Mouse (Mus musculus): ENCODE measurements at regions not wholly inside any gene's neighbourhood (a gene's known extent, or its start where the extent isn't known, plus 50 kb on each side); places are given as distances from the start of the nearest gene placed in this dataset.

DNA sequence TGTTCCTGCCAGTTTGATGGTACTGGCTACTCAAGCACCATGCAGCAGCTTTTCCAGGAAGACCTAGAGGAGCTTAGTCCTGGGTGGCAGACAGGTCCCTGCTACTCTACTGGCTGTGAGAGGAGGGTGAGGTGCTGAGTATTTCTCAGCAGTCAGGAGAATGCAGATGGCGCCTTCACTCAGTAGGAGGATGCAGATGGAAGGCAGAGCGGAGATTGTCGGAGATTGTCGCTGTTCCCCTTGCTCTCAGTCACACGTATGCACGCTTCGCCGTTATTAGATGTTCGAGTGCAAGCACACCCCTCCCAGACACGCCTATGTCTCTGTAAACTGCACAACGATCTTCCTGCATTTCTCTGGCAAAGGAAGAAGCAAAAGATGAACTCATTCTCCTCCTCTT lies 261.4 kb upstream of the Cnr1 start:
- ATAC-seq = no peak
- Histone ChIP-seq H3K27ac (no peak overlapping the region), H3K27me3 (no peaks in the 10 kb centered on the region), H3K9me3 (no peaks in the 10 kb centered on the region), H3K9ac (replicated peaks) (no peak overlapping the region), H3K4me2 (replicated peaks) (no peak overlapping the region), H3K4me3 (replicated peaks) (no peak overlapping the region), H3K36me3 (no peaks in the 10 kb centered on the region), H3K4me1 (replicated peaks) (peaks cover 19% of the 10 kb centered on the region)
- WGBS = 72% methylated on average over 11 of the region's 11 CpGs

DNA sequence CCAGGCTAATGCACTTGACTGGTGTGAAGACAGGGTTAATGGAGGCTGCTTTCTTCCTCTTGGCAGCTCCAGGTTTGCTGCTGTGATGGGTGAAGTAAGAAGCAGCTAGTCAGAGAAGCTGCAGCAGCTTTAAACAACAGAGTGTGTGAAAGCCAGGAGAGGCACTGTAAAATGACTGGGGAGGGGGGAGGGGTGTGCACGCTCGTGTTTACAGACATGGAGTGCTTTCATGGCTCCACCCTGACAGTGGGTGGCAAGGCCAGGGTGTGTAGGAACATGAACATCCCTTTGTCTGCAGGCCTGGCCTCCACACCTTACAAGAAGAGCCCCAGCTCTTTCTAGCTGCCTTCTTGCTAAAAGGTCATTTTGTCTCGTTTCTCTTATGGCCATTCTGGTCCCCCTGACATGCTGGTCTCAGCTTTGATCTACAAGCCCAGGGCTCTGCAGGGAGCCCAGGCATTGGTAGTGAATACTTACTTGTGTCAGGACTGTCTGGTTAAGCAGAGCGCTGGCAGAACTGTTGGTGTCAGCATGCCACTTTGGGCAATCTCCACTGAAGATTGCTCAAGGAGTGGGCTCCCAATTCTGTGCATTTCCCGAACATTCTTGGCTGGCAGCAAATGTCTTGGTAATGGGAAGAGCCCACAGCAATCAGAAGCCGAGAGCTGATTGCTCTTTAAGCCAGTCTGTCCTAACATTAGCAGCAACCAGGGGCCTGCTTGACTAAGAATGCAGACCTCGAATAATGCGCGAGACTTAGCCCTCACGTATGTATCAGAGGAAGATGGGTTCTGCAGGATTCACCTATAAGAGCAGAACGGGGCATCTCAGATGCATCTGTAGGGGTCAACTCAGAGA lies 260.5 kb upstream of the Cnr1 start:
- Histone ChIP-seq H3K36me3 (no peaks in the 10 kb centered on the region), H3K4me3 (replicated peaks) (no peak overlapping the region), H3K9ac (replicated peaks) (no peak overlapping the region), H3K27ac (peak overlapping the region; percentile 4; the same call in 1 of the 2 replicates), H3K4me1 (replicated peaks) (peaks cover 19% of the 10 kb centered on the region), H3K9me3 (no peaks in the 10 kb centered on the region), H3K27me3 (no peaks in the 10 kb centered on the region), H3K4me2 (replicated peaks) (no peak overlapping the region)
- WGBS = 49% methylated on average over 11 of the region's 11 CpGs
- ATAC-seq = peak; percentile 38; the same call in 1 of the 2 replicates

DNA sequence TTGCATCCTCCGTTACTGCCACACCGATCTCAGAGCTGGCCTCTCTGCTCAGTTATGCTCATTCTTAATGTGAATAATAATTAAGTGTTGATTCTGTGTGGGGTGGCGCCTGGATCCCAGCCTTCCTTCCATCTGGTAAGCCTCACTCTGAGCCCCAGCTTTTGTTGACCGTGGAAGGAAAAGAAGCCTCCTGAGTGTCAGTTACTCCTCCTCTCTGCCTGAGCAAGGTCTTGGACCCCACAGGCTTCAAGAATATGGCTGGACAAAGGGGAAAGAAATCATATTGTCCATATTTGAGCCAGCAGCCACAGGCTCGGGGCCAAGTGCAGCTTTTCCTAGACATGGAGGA lies 259.9 kb upstream of the Cnr1 start:
- no peak overlapping the region for H3K27ac ChIP-seq
- WGBS = 55% methylated on average over 5 of the region's 5 CpGs
- no peaks in the 10 kb centered on the region for H3K9me3 ChIP-seq
- no peaks in the 10 kb centered on the region for H3K27me3 ChIP-seq
- 0 out of 2 replicates have a peak, but pooled peaks have one; percentile 10 for ATAC-seq
- peaks cover 19% of the 10 kb centered on the region for H3K4me1 ChIP-seq (replicated peaks)
- H3K36me3 ChIP-seq = no peaks in the 10 kb centered on the region
- H3K4me3 ChIP-seq (replicated peaks) = no peak overlapping the region
- H3K9ac ChIP-seq (replicated peaks) = no peak overlapping the region
- no peak overlapping the region for H3K4me2 ChIP-seq (replicated peaks)

DNA sequence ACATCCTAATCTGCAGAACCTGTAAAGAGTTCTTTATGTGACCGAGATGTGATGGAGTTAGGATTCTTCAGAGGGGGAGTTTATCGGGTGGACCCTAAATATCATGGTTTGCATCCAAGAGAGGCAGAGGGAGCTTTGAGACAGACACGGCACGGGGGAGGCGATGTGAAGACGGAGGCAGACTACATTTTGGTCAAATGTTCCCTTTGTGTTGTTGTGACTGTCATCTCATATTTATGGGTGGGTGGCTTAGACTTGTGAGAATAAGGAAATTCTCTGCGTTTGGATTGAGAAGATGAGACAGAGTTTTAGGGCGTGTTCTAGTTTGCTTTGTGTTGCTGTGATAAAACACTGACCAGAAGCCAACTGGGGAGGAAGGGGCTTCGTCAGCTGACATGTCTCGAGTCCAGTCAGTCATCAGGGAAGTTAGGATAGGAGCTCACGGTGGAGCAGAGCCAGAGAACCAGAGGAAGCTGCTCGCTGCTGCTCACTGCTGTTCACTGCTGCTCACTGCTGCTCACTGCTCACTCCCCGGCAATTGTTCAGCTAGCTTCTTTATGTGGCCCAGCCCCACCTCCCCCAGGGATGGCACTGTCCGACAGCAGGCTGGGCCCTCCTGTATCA lies 259.0 kb upstream of the Cnr1 start:
- peaks cover 19% of the 10 kb centered on the region for H3K4me1 ChIP-seq (replicated peaks)
- H3K36me3 ChIP-seq = no peaks in the 10 kb centered on the region
- H3K27ac ChIP-seq = no peak overlapping the region
- H3K27me3 ChIP-seq = no peaks in the 10 kb centered on the region
- H3K9me3 ChIP-seq = no peaks in the 10 kb centered on the region
- no peak overlapping the region for H3K9ac ChIP-seq (replicated peaks)
- H3K4me2 ChIP-seq (replicated peaks) = no peak overlapping the region
- H3K4me3 ChIP-seq (replicated peaks) = no peak overlapping the region
- no peak for ATAC-seq
- WGBS = 71% methylated on average over 14 of the region's 14 CpGs

DNA sequence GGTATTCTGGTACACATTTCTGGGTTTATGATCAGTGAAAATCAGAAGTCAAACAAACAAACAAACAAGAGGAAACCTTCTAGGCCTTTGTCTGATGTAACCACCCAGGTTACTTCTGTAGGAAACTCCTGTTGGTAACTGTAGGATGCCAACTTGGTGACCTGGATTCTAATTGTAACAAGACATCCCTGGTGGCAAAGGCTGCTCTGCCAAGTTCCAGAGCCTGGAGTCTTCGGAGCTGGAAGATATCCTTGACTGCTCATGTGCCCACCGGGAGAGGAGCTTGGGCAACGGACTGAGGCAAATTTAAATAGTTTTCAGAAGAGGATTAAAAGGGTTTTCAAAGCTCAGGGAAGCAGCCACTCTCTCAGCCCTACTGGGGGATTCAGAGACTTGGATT lies 256.0 kb upstream of the Cnr1 start:
- no peaks in the 10 kb centered on the region for H3K9me3 ChIP-seq
- no peaks in the 10 kb centered on the region for H3K36me3 ChIP-seq
- no peak for ATAC-seq
- H3K27me3 ChIP-seq = no peaks in the 10 kb centered on the region
- no peak overlapping the region for H3K4me3 ChIP-seq (replicated peaks)
- no peak overlapping the region for H3K4me2 ChIP-seq (replicated peaks)
- H3K27ac ChIP-seq = no peak overlapping the region
- WGBS = 12% methylated on average over 3 of the region's 3 CpGs
- peaks cover 13% of the 10 kb centered on the region for H3K4me1 ChIP-seq (replicated peaks)
- H3K9ac ChIP-seq (replicated peaks) = no peak overlapping the region

DNA sequence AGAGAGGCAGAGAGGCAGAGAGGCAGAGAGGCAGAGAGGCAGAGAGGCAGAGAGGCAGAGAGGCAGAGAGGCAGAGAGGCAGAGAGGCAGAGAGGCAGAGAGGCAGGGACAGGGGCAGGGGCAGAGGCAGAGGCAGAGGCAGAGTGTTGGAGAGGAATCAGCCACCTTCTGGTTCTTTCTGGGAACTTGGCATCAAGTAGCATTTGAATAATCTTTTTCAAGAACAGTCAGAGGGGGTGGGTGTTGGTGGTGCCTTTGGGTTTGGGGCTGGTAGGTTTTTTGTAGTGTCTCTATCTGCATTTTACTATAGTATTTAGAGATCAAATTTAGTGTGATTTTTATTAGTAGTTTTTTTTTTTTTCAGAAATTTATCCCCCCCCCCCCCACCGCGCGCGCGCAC lies 249.3 kb upstream of the Cnr1 start:
- Histone ChIP-seq H3K27me3 (no peaks in the 10 kb centered on the region), H3K4me3 (replicated peaks) (no peak overlapping the region), H3K36me3 (no peaks in the 10 kb centered on the region), H3K9me3 (no peaks in the 10 kb centered on the region), H3K9ac (replicated peaks) (no peak overlapping the region), H3K4me1 (replicated peaks) (no peaks in the 10 kb centered on the region), H3K27ac (no peak overlapping the region), H3K4me2 (replicated peaks) (no peak overlapping the region)
- WGBS = no CpG with 5 or more reads among the region's 5 CpGs
- no peak for ATAC-seq

DNA sequence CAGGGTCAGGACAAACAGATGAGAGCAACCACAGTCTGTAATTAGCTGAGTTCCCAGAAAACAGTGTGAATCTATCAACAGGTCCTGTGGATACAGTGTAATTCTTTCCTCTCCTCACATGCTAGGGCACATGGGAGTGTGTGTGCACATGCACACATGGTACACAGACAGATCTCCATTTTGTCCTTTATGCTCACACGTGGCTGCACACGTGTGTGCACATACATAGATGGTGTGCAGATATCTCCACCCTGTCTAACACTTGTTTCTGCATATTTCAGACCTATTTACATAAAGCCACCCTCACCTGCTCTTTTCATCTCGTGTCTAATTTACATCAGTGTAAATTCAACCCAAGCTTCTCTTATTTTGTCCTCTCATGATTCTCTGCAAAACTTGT lies 245.0 kb upstream of the Cnr1 start:
- no peak overlapping the region for H3K4me2 ChIP-seq (replicated peaks)
- no peak overlapping the region for H3K4me3 ChIP-seq (replicated peaks)
- WGBS = 83% methylated on average over 3 of the region's 3 CpGs
- no peak for ATAC-seq
- H3K9ac ChIP-seq (replicated peaks) = no peak overlapping the region
- no peaks in the 10 kb centered on the region for H3K36me3 ChIP-seq
- H3K27me3 ChIP-seq = no peaks in the 10 kb centered on the region
- no peaks in the 10 kb centered on the region for H3K4me1 ChIP-seq (replicated peaks)
- no peaks in the 10 kb centered on the region for H3K9me3 ChIP-seq
- no peak overlapping the region for H3K27ac ChIP-seq

DNA sequence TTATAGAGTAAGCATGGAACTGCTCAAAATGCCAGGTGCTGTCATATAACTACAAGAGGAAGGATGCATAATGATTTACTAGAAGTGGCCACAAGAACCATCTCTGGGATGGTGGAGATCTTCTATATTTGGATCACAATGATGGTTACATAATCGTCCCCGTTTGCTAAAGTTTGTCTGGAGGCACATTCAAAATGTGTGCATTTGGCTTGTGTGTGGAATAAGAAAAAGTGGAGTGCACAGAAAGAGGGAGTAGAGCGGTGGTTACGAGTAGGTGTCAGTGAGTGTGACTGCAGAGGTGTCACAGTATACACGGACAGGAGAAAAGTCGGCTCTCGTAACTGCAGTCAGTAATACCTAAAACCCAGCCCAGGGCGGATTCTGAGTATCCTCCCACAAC lies 238.3 kb upstream of the Cnr1 start:
- Histone ChIP-seq H3K9me3 (no peaks in the 10 kb centered on the region), H3K27ac (0 out of 2 replicates have a peak overlapping the region, but pooled peaks have one; percentile 60), H3K4me2 (replicated peaks) (no peak overlapping the region), H3K36me3 (no peaks in the 10 kb centered on the region), H3K4me1 (replicated peaks) (peaks cover 17% of the 10 kb centered on the region), H3K9ac (replicated peaks) (no peak overlapping the region), H3K27me3 (no peaks in the 10 kb centered on the region), H3K4me3 (replicated peaks) (no peak overlapping the region)
- ATAC-seq = no peak
- 84% methylated on average over 8 of the region's 8 CpGs for WGBS

DNA sequence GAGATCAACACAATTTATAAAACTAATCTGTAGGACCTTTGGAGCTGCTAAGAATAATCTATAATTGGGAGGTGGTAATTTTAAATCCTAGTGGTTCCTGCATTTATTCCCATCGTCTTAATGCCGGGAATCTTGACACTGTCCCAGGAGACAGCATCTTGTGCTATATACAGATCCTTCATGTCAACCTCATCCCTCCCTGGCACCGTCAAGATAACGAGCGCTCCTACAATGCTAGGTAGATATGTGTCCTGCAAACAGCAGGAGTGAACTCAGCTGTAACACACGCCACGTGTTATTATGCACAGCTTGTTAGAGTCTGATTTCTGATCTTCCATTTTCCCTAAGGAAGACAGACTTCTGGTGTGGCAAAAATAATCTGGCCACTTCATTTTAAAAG lies 237.0 kb upstream of the Cnr1 start:
- H3K27me3 ChIP-seq = no peaks in the 10 kb centered on the region
- no peak overlapping the region; the same call in 1 of the 2 replicates for H3K27ac ChIP-seq
- peaks cover 17% of the 10 kb centered on the region for H3K4me1 ChIP-seq (replicated peaks)
- H3K4me2 ChIP-seq (replicated peaks) = no peak overlapping the region
- H3K9ac ChIP-seq (replicated peaks) = no peak overlapping the region
- H3K36me3 ChIP-seq = no peaks in the 10 kb centered on the region
- no peak overlapping the region for H3K4me3 ChIP-seq (replicated peaks)
- peak; percentile 83 for ATAC-seq
- WGBS = 46% methylated on average over 7 of the region's 7 CpGs
- no peaks in the 10 kb centered on the region for H3K9me3 ChIP-seq

DNA sequence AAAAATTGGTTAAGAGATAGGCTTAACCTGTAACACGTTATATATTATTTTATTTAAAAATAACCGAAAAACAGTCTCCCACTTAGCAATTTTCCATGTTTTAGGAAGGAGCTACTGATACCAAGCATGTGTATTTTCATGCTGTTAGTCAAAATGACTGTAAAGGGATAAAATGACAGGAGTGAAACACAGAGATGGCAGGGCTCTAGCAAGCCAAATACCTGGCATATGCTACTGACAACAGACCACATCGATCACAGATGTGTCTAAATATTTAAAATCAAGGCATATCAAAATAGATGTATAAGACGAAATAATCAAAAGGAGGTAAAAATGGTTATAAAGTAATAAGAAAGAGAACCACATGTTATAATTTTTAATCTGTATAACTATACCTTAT lies 231.0 kb upstream of the Cnr1 start:
- H3K27me3 ChIP-seq = no peaks in the 10 kb centered on the region
- WGBS = 88% methylated on average over 4 of the region's 4 CpGs
- no peak overlapping the region for H3K4me2 ChIP-seq (replicated peaks)
- H3K9ac ChIP-seq (replicated peaks) = no peak overlapping the region
- H3K27ac ChIP-seq = no peak overlapping the region
- H3K4me3 ChIP-seq (replicated peaks) = no peak overlapping the region
- no peaks in the 10 kb centered on the region for H3K9me3 ChIP-seq
- no peaks in the 10 kb centered on the region for H3K4me1 ChIP-seq (replicated peaks)
- no peaks in the 10 kb centered on the region for H3K36me3 ChIP-seq
- no peak for ATAC-seq

DNA sequence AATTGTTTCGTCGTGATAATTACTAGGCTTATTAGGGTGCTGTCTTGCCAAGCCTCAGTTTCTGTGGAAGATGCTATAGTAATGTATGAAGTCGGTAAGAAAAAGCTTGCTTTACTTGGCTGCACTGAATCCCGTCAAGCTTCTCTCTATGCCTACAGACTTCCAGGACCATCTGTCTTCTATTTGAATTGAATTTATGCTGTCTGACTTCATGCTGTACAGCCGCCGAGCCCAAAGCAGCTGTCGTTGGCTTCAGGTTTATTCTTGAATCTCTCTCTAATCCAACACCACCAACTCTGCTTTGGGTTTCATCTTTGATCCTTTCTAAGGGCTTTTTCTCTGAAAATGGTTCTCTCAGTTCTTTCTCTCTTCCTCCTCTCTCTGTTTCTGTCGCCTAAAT lies 227.4 kb upstream of the Cnr1 start:
- Histone ChIP-seq H3K27ac (no peak overlapping the region), H3K9ac (replicated peaks) (no peak overlapping the region), H3K4me2 (replicated peaks) (no peak overlapping the region), H3K9me3 (no peaks in the 10 kb centered on the region), H3K4me3 (replicated peaks) (no peak overlapping the region), H3K36me3 (no peaks in the 10 kb centered on the region), H3K27me3 (no peaks in the 10 kb centered on the region), H3K4me1 (replicated peaks) (no peaks in the 10 kb centered on the region)
- WGBS = 89% methylated on average over 8 of the region's 8 CpGs
- no peak for ATAC-seq

DNA sequence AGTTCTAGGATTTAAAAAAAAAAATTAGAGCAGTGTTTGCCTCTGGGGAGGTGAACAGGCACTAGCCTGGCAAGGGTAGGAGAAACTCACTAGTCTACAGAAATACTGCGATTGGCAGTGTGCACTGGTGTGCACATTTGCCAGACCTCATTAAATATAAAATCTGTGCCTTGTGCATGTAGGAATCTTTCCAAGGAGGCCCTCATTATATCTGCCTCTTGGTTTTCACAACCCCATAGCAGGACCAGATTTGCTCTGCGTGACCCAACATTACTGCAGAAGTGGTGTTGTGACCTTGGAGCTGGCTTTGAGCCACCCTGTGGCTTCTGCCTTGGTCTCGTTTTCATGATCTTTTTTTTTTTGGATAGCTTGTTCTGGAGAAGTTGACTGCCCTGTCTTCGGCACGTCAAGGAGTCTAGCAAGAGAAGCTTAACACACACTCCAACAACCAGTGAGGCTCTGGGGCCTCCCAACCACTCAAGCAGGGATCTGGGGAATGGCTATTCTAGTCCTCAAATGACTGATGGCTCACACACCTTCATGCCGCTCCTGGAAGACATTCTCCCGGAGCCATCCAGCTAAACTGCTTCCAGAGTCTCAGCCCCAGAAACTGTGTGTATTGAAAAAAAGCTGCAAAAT lies 222.2 kb upstream of the Cnr1 start:
- Histone ChIP-seq H3K27ac (no peak overlapping the region), H3K9ac (replicated peaks) (no peak overlapping the region), H3K4me2 (replicated peaks) (no peak overlapping the region), H3K4me1 (replicated peaks) (no peaks in the 10 kb centered on the region), H3K9me3 (peaks cover 6% of the 10 kb centered on the region; the same call in 1 of the 2 replicates), H3K4me3 (replicated peaks) (no peak overlapping the region), H3K36me3 (no peaks in the 10 kb centered on the region), H3K27me3 (no peaks in the 10 kb centered on the region)
- no peak for ATAC-seq
- 90% methylated on average over 7 of the region's 7 CpGs for WGBS
